Mouse (Mus musculus) left cerebral cortex, postnatal 25 days (tissue): ENCODE measurements around the gene Gm5936. TPM values are rescaled to one million over a fixed set of nuclear protein-coding genes. Genes with fewer than 3 reads are reported as not detected.
"Not testable (repeated sequence)": the region's sequence is repeated elsewhere in the genome, so short reads cannot be mapped to it uniquely, and the experiment has no call there.

Experiments used
- DNase-seq, 2 experiments: peaks; one replicate each; pipeline ENCODE4 v3.0.0; 2022; ENCODE audit warnings: low spot score in 2 of 2, mixed read lengths in 1 of 2
- intact Hi-C: fragments of 180-260 bp; cut with DNase I; formaldehyde crosslinking; loops from one replicate; pipeline ENCODE4 v1.15.1; 2025
- total RNA-seq, 2 experiments: library from RNA; stranded (reverse); gene quantifications; 2 replicates each; pipeline ENCODE4 v1.2.3; 2021

The Gm5936 gene
- under 1 TPM in 1 of 2 experiments, not detected in 1; 0.25 TPM for total RNA-seq

DNA sequence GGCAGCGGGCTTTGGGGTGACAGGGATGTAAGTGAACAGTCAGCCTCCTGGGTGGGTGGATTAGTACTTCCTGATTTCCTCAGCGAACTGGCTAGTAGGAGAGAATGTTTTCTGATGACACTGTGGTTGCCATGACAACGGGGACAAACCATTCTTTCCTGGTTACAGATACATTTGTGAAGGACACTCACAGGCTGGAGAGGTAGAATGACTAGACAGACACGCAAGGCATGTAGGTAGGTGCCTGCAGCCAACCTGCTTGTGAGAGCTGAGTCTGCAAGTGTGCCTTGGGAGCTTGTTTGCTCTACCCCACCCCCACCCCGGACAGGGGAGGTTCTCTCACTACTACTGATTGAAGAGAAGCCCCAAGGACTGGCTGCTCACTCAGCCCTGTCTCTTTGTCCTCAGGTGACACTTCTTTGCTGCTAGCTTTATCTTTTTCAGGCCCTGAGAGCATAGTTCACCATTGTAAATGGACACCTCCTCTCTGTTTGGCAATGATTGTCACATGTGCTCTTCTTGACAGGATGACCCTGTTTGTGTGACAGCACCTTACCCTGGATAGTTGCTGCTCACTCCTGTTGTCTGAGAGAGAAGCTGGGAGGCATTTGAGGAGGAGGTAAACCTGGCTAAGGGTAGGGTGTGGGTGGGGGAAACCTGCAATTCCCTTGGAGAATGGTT is at the start of gene Gm5936:
TSS of gene Gm5936 (plus strand) at position 355 of the 681 bp plus-strand sequence.
- intact Hi-C loops, result not testable (repeated sequence)
- DNase-seq, result peak; percentile 13 to 84

DNA sequence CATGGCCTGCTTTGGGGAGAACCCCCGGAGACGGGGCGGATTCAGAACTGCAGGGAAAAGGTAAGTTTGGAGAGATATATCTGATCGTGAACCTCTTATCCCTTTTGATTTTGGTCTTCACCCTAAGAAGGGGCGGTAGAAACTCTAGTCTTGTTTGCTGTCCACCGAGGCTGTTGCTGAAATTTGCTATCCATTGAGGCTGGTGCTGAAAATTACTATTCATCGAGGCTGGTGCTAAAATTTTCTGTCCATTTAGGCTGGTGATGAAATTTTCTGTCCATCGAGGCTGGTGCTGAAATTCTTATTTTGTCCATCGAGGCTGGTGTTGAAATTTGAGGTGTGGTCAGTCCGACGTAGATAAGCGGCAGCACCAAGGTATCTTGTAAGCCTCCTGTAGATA is 19.1 kb downstream of the Gm5936 start:
- DNase-seq, intact Hi-C loops: not testable (repeated sequence)

DNA sequence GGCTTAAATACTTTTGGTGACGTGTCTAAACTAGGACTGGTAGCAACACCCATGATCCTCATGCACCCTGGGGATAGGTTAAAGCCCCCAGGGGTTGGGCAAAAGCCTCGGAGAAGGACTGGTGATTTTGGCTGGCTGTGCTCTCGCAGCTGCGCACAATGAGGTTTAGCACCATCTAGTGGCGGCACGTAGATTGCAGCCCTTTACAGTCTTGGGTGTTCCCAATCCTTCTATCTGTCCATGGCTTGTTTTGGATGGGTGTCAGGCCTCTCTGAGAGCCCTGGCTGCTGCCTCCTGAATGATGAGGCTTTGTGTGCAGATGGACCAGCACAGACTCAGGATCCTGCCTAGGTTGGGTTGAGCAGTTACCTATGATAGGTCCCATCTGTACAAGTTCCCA is 43.1 kb downstream of the Gm5936 start:
- peak; percentile 5 to 51 for DNase-seq
- intact Hi-C loops, result not testable (repeated sequence)

Other genes starting within 250 kb of the Gm5936 start
- gene Olfr1325, start 244.5 kb upstream of the Gm5936 start, total RNA-seq, result not detected
- gene Gm5640, start 191.6 kb upstream of the Gm5936 start, total RNA-seq, result under 1 TPM; 0.16 to 0.46 TPM
- not detected for gene Gm6890, start 96.3 kb upstream of the Gm5936 start, total RNA-seq
- 1 to 10 TPM; 1.9 to 2.8 TPM for gene Gab3, start 248.3 kb downstream of the Gm5936 start, total RNA-seq